Comparison of ENCODE assay signal across 9 mouse cellular contexts in the genomic region with DNA sequence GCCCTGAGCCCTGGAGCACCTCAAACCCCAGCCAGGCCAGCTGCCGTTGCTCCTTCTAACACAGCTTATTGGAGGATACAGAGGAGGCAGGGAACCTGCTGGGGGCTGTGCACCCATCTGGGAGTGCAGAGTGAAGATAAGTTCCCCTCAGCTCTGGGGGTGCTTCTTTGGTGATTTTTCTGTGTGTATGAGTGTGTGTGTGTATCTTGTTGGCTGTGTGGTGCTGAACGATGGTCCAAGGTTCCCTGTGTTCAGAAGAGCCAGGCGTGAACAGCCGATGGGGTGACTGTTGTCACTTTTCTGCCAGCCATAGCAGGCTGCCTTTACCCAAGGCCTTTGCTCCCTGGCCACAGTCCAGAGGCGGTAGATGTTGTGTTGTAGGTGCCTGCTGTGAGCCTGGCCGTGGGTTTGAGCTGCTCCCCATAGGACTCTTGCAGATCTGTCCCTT. TPM values are rescaled to one million over a fixed set of nuclear protein-coding genes. Genes with fewer than 3 reads are reported as not detected.
DNase-seq lines count a peak whose midpoint lies in the region; ATAC-seq and TF ChIP-seq lines count a peak whose summit lies in the region.
"Had no signal": no experiment of that assay in that cellular context is flagged by ENCODE, and none has a peak within 500 bp of the region (broad histone marks: within the 10 kb centered on the region; RNA-seq: fewer than 3 reads in every experiment).

No protein-coding gene starts in this region.

- H3K9ac ChIP-seq in forebrain, embryonic 15.5 days (replicated peaks) = no peak overlapping the region
- H3K9ac ChIP-seq in liver, embryonic 11.5 days (ENCODE audit: low read depth, low read length) = peak overlapping the region; percentile 53
- H3K9ac ChIP-seq: midbrain, embryonic 12.5 days had no signal

- 70% methylated on average over 6 of the region's 6 CpGs for WGBS in forebrain, embryonic 15.5 days
- WGBS in liver, embryonic 11.5 days = 47% methylated on average over 6 of the region's 6 CpGs

- H3K4me2 ChIP-seq in forebrain, embryonic 15.5 days (replicated peaks) = no peak overlapping the region
- peak overlapping the region; percentile 58 for H3K4me2 ChIP-seq in liver, embryonic 11.5 days
- H3K4me2 ChIP-seq: midbrain, embryonic 12.5 days had no signal

- H3K36me3 ChIP-seq in E14TG2a.4 (ENCODE audit: insufficient read depth, low read length) = peaks cover 95% of the 10 kb centered on the region
- H3K36me3 ChIP-seq in forebrain, embryonic 15.5 days = peaks cover 12% of the 10 kb centered on the region; the same call in 1 of the 2 replicates
- H3K36me3 ChIP-seq in liver, embryonic 11.5 days (ENCODE audit: control insufficient read depth, insufficient read depth, low read length) = peaks cover 24% of the 10 kb centered on the region

- TF ChIP-seq CTCF in E14TG2a.4 (conservative IDR thresholded peaks at IDR 0.05; ENCODE audit: low read length) = no peak

- peak; percentile 68 for DNase-seq in cerebellum, adult 9-11 months
- DNase-seq in cerebellum, adult 8-10 months = no peak
- no peak for DNase-seq in liver, embryonic 11.5 days (ENCODE audit: low spot score)
- no peak for DNase-seq in urinary bladder, adult 2 months (ENCODE audit: low spot score)
- DNase-seq in lung, adult 18-20 months = no peak

- H3K27me3 ChIP-seq in E14TG2a.4 (ENCODE audit: insufficient read depth, low read length) = no peaks in the 10 kb centered on the region
- no peaks in the 10 kb centered on the region for H3K27me3 ChIP-seq in forebrain, embryonic 15.5 days
- no peaks in the 10 kb centered on the region for H3K27me3 ChIP-seq in liver, embryonic 11.5 days (replicated peaks; ENCODE audit: control insufficient read depth, insufficient read depth, low read length)
- H3K27me3 ChIP-seq: midbrain, embryonic 12.5 days had no signal

- H3K27ac ChIP-seq in forebrain, embryonic 15.5 days (replicated peaks) = 0 out of 2 replicates have a peak overlapping the region, but pooled peaks have one; percentile 7
- H3K27ac ChIP-seq in liver, embryonic 11.5 days (ENCODE audit: low read depth, low read length) = peak overlapping the region; percentile 88
- H3K27ac ChIP-seq: midbrain, embryonic 12.5 days had no signal

- ATAC-seq in forebrain, embryonic 15.5 days (replicated peaks) = no peak
- peak; percentile 84 for ATAC-seq in liver, embryonic 11.5 days (replicated peaks; ENCODE audit: low FRiP score)
- no peak for ATAC-seq in inflammation-experienced regulatory T-cells, adult 6 months

- peaks cover 95% of the 10 kb centered on the region for H3K4me1 ChIP-seq in E14TG2a.4 (replicated peaks; ENCODE audit: low read depth, low read length)
- H3K4me1 ChIP-seq in forebrain, embryonic 15.5 days = peaks cover 53% of the 10 kb centered on the region
- H3K4me1 ChIP-seq in liver, embryonic 11.5 days (replicated peaks; ENCODE audit: control insufficient read depth, insufficient read depth, low read length) = peaks cover 66% of the 10 kb centered on the region

- H3K4me3 ChIP-seq in E14TG2a.4 (replicated peaks; ENCODE audit: low read length) = peak overlapping the region; percentile 35; the same call in 1 of the 2 replicates
- H3K4me3 ChIP-seq in forebrain, embryonic 15.5 days = no peak overlapping the region
- peak overlapping the region; percentile 16; the same call in 1 of the 2 replicates for H3K4me3 ChIP-seq in liver, embryonic 11.5 days (ENCODE audit: low read depth, low read length)
- H3K4me3 ChIP-seq: midbrain, embryonic 12.5 days had no signal

- H3K9me3 ChIP-seq in E14TG2a.4 (ENCODE audit: low read length) = no peaks in the 10 kb centered on the region
- H3K9me3 ChIP-seq in forebrain, embryonic 15.5 days = no peaks in the 10 kb centered on the region
- H3K9me3 ChIP-seq in liver, embryonic 11.5 days (ENCODE audit: control insufficient read depth, low read length) = no peaks in the 10 kb centered on the region
- H3K9me3 ChIP-seq: midbrain, embryonic 12.5 days had no signal

RNA-seq across cellular contexts. Expression of a gene that starts 9.5 kb away (rescaled TPM):
- polyA plus RNA-seq in forebrain, embryonic 15.5 days (2015; fragmentation: Nextera tagmentation; extraction: Ambion mirVana) = 70.0 and 78.4 TPM in 2 replicates
- polyA plus RNA-seq in liver, embryonic 11.5 days (2014; fragmentation: Nextera tagmentation; extraction: Ambion mirVana) = 49.2 and 55.0 TPM in 2 replicates
- polyA plus RNA-seq in urinary bladder, adult 2 months (2012; rRNA removed) = 68.2 and 82.3 TPM in 2 replicates
- 10 to 100 TPM; 12.3 to 14.4 (median 14.0) TPM for polyA plus RNA-seq in inflammation-experienced regulatory T-cells, adult 6 months (2017; shearing (Covaris generic))

RNA-seq across cellular contexts. Expression of a gene that starts 9.9 kb away (rescaled TPM):
- 21.3 and 24.0 TPM in 2 replicates for polyA plus RNA-seq in forebrain, embryonic 15.5 days (2015; fragmentation: Nextera tagmentation; extraction: Ambion mirVana)
- 49.0 and 49.7 TPM in 2 replicates for polyA plus RNA-seq in liver, embryonic 11.5 days (2014; fragmentation: Nextera tagmentation; extraction: Ambion mirVana)
- polyA plus RNA-seq in urinary bladder, adult 2 months (2012; rRNA removed) = 17.4 and 19.0 TPM in 2 replicates
- 1 to 10 TPM in 1 of 3 experiments, under 1 TPM in 2; 0.67 to 1.7 (median 0.75) TPM for polyA plus RNA-seq in inflammation-experienced regulatory T-cells, adult 6 months (2017; shearing (Covaris generic))

RNA-seq across cellular contexts. Expression of a gene that starts 21.5 kb away (rescaled TPM):
- polyA plus RNA-seq in forebrain, embryonic 15.5 days (2015; fragmentation: Nextera tagmentation; extraction: Ambion mirVana) = 628 and 651 TPM in 2 replicates
- polyA plus RNA-seq in liver, embryonic 11.5 days (2014; fragmentation: Nextera tagmentation; extraction: Ambion mirVana) = 1,270 and 1,408 TPM in 2 replicates
- polyA plus RNA-seq in urinary bladder, adult 2 months (2012; rRNA removed) = 3,215 and 3,453 TPM in 2 replicates
- 1,000 to 10,000 TPM in 2 of 3 experiments, 100 to 1,000 TPM in 1; 970 to 1,806 (median 1,658) TPM for polyA plus RNA-seq in inflammation-experienced regulatory T-cells, adult 6 months (2017; shearing (Covaris generic))

RNA-seq across cellular contexts. Expression of a gene that starts 21.8 kb away (rescaled TPM):
- 248 and 260 TPM in 2 replicates for polyA plus RNA-seq in forebrain, embryonic 15.5 days (2015; fragmentation: Nextera tagmentation; extraction: Ambion mirVana)
- 401 and 427 TPM in 2 replicates for polyA plus RNA-seq in liver, embryonic 11.5 days (2014; fragmentation: Nextera tagmentation; extraction: Ambion mirVana)
- polyA plus RNA-seq in urinary bladder, adult 2 months (2012; rRNA removed) = 294 and 337 TPM in 2 replicates
- polyA plus RNA-seq in inflammation-experienced regulatory T-cells, adult 6 months (2017; shearing (Covaris generic)) = 100 to 1,000 TPM; 183 to 267 (median 228) TPM

RNA-seq across cellular contexts. Expression of a gene that starts 25.0 kb away (rescaled TPM):
- 205 and 210 TPM in 2 replicates for polyA plus RNA-seq in forebrain, embryonic 15.5 days (2015; fragmentation: Nextera tagmentation; extraction: Ambion mirVana)
- 0.30 and 0.45 TPM in 2 replicates for polyA plus RNA-seq in liver, embryonic 11.5 days (2014; fragmentation: Nextera tagmentation; extraction: Ambion mirVana)
- 0.76 and 1.4 TPM in 2 replicates for polyA plus RNA-seq in urinary bladder, adult 2 months (2012; rRNA removed)
- polyA plus RNA-seq in inflammation-experienced regulatory T-cells, adult 6 months (2017; shearing (Covaris generic)) = under 1 TPM; 0.04 to 0.35 (median 0.05) TPM
